Mouse (Mus musculus): Measurements from ENCODE around the gene H2-M3. TPM values are rescaled to one million over a fixed set of nuclear protein-coding genes. Genes with fewer than 3 reads are reported as not detected.

H2-M3 gene
- polyA plus RNA-seq, 1 experiment, result 3.0 TPM

GRCm38 (mm10) chr17:37316954-37317353 is 46.9 kb downstream of the H2-M3 start, which contains the start of gene Olfr102:
TSS of gene Olfr102 (minus strand) at chr17:37317054.
- Histone ChIP-seq H3K27ac (ENCODE audit: insufficient read depth, low read length) (no peak within 1 kb of the TSS), H3K4me1 (ENCODE audit: control insufficient read depth, insufficient read depth, low read length) (no peaks in the 10 kb centered on the region), H3K4me3 (replicated peaks; ENCODE audit: insufficient read depth, low read depth, low read length) (no peak within 1 kb of the TSS), H3K27me3 (ENCODE audit: control insufficient read depth, insufficient read depth, low read length) (no peaks in the 10 kb centered on the region)
- TF ChIP-seq POLR2A (IDR thresholded peaks at IDR 0.05; ENCODE audit: borderline replicate concordance, insufficient read depth, low read length), result no peak
- DNase-seq, result no peak

Other genes with a start within 250 kb of the H2-M3 start
- gene Mog, start 246.8 kb upstream of the H2-M3 start, polyA plus RNA-seq (2012; rRNA removed), result 145 and 178 TPM in 2 replicates
- 403 and 405 TPM in 2 replicates for gene Gabbr1, start 224.3 kb upstream of the H2-M3 start, polyA plus RNA-seq (2012; rRNA removed)
- not detected in 2 replicates for gene Olfr90, start 181.7 kb upstream of the H2-M3 start, polyA plus RNA-seq (2012; rRNA removed)
- not detected in 2 replicates for gene Olfr91, start 171.9 kb upstream of the H2-M3 start, polyA plus RNA-seq (2012; rRNA removed)
- gene Olfr92, start 150.1 kb upstream of the H2-M3 start, polyA plus RNA-seq (2012; rRNA removed), result not detected in 2 replicates
- gene Olfr93, start 108.7 kb upstream of the H2-M3 start, polyA plus RNA-seq (2012; rRNA removed), result not detected in 2 replicates
- gene Ubd, start 76.3 kb upstream of the H2-M3 start, polyA plus RNA-seq (2012; rRNA removed), result not detected in 2 replicates
- not detected in 2 replicates for gene Olfr94, start 69.2 kb upstream of the H2-M3 start, polyA plus RNA-seq (2012; rRNA removed)
- gene Olfr95, start 57.1 kb upstream of the H2-M3 start, polyA plus RNA-seq (2012; rRNA removed), result 0.03 TPM in 1 of 2 replicates, not detected in the other
- not detected in 2 replicates for gene Olfr96, start 50.1 kb upstream of the H2-M3 start, polyA plus RNA-seq (2012; rRNA removed)
- gene Olfr97, start 32.9 kb upstream of the H2-M3 start, polyA plus RNA-seq (2012; rRNA removed), result not detected in 2 replicates
- not detected in 2 replicates for gene Olfr98, start 6.5 kb upstream of the H2-M3 start, polyA plus RNA-seq (2012; rRNA removed)
- not detected in 2 replicates for gene Olfr99, start 13.2 kb downstream of the H2-M3 start, polyA plus RNA-seq (2012; rRNA removed)
- not detected in 2 replicates for gene Olfr101, start 34.1 kb downstream of the H2-M3 start, polyA plus RNA-seq (2012; rRNA removed)
- not detected in 2 replicates for gene Olfr102, start 46.8 kb downstream of the H2-M3 start, polyA plus RNA-seq (2012; rRNA removed)
- not detected in 2 replicates for gene Olfr103, start 69.5 kb downstream of the H2-M3 start, polyA plus RNA-seq (2012; rRNA removed)
- not detected in 2 replicates for gene Olfr104-ps, start 89.4 kb downstream of the H2-M3 start, polyA plus RNA-seq (2012; rRNA removed)
- not detected in 2 replicates for gene Olfr105-ps, start 108.8 kb downstream of the H2-M3 start, polyA plus RNA-seq (2012; rRNA removed)
- gene Olfr106-ps, start 120.2 kb downstream of the H2-M3 start, polyA plus RNA-seq (2012; rRNA removed), result not detected in 2 replicates
- gene Olfr107, start 129.0 kb downstream of the H2-M3 start, polyA plus RNA-seq (2012; rRNA removed), result not detected in 2 replicates
- gene Olfr108, start 175.3 kb downstream of the H2-M3 start, polyA plus RNA-seq (2012; rRNA removed), result not detected in 2 replicates
- gene Olfr109, start 188.7 kb downstream of the H2-M3 start, polyA plus RNA-seq (2012; rRNA removed), result not detected in 2 replicates
- not detected in 2 replicates for gene H2-M2, start 213.3 kb downstream of the H2-M3 start, polyA plus RNA-seq (2012; rRNA removed)
- gene Olfr110, start 222.2 kb downstream of the H2-M3 start, polyA plus RNA-seq (2012; rRNA removed), result not detected in 2 replicates
- gene Olfr111, start 237.8 kb downstream of the H2-M3 start, polyA plus RNA-seq (2012; rRNA removed), result 0.10 TPM in 1 of 2 replicates, not detected in the other

Measured in cerebellum, adult 2 months (tissue).